Mouse (Mus musculus): ENCODE measurements at regions not wholly inside any gene's neighbourhood (a gene's known extent, or its start where the extent isn't known, plus 50 kb on each side); places are given as distances from the start of the nearest gene placed in this dataset.
"Not testable (repeated sequence)": the region's sequence is repeated elsewhere in the genome, so short reads cannot be mapped to it uniquely, and the experiment has no call there.

DNA sequence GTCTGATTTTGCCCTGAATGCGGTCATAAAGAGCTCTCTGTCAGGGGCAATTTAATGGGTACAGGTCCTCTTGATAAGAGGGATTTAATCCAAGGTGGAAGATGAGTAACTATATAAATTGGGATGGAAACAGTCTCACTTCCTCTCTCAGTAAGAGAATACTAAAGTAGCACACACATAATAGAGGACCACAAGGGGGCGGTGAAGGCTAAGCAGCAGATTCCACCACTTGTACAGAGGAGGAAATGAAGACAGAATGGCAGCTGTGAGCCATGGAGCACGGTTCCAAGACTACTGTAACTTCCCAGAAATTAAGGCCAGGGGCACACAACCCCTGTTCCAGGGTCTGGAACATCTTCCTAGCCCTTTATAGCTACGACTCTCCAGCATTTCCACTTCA is 262.6 kb upstream of the Ywhaq start:
- not testable (repeated sequence) for TF ChIP-seq EP300, CTCF (IDR thresholded peaks at IDR 0.05)

All from lung, postnatal 0 days (tissue).